Mouse (Mus musculus) c-Kit-positive CD71-positive TER-119-positive erythroid progenitor cells, embryonic 14.5 days (primary cell): ENCODE measurements around the gene Fbxl3.

Source experiments
- DNase-seq: peaks from one replicate; pipeline ENCODE4 v3.0.0-alpha.2; 2013; ENCODE audit warnings: low spot score

The Fbxl3 gene

DNA sequence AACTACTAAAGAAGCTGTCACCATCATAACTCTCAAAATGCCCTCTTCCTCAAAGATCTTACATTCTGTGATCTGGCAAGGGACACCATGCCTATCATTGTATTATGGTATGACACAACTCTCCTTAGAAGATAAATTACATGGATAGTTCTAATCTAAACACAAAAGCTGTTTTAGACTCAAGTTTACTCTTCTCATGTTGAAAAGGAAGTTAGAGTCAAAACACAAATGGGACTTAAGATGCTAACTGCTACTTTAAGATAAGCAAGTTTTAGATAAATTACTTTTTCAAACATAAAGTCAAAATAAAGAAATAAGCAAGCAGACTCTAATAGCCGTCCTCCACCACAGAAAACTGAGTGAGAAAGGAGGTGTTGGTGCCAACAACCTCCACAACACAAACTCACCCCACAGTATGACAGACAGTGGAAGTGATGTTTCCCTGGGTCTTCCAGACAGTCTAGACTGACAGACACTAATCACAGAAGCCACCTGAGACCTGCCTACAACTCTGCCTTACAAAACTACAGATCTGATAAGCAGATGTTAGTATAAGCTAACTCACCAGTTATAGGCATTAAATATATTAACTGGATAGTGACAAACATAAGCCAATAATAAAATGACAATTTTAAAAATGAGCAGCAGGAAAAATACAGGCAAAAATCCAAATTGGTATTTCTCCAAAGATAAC is 13.4 kb downstream of the Fbxl3 start:
- DNase-seq, result no peak

GRCm38 (mm10) chr14:103079209-103079977 is 20.0 kb downstream of the Fbxl3 start:
- DNase-seq, result no peak

DNA sequence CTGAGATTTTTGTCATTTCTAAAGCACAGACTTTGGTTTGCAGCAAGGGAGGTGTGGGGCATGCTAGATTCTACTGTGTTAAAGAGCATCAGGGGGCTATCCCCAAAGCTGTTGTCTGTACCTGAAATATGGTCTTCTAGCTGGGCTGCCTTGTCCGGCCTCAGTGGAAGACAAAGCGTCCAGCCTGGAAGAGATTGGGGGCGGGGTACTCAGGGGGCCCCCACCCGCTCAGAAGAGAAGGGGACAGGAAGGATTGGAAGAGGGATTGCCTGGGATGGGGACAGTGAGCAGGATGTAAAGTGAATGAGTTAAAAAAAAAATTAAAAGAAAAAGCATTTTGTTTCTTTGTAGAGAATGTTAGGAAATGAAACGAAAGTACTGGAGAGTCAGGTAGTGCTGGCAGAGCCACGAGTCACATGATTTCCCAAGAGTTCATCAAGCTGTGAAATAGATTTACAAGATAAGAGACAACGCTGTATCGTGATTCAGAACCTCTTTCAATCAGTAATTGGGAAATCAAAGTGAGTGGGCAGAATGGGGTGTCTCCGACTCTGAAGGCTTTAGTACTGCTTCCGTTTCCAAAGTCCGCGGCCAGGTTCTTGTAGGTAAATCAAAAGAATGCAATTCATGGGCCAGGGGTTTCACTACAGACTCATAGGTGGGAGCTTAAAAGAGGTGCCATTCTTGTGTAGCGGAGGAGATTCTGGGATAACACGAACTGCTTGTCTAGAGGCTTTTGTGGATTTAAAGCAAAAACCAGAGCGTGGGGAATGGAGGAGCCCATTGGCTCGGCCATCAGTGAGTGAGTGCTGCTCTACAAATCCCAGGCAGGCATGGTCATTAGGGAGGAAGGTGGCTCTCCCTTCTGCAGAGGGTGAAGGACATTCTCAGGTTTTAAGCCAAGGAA is 21.1 kb downstream of the Fbxl3 start:
- no peak for DNase-seq

GRCm38 (mm10) chr14:103077272-103078005 is 21.9 kb downstream of the Fbxl3 start:
- no peak for DNase-seq

DNA sequence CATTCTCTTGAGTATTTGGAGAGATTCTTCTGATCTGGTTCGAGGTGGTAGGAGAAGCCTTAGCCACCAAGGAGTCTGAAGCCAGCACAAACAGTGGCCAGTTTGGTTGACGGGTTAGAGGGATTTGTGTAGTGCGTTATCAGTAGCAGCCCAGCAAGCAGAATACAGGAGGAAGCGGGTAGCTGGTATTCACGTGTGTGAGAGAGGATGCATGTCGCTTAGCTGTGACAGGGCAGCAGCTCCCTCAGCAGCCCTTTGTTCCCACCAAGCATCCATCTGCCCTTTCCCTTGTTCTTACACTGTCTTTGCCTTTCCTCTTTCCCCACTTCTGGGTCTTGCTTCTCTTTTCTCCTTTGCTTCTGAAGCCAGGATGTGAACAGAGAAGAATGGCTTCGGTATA is 24.2 kb downstream of the Fbxl3 start:
- no peak for DNase-seq

DNA sequence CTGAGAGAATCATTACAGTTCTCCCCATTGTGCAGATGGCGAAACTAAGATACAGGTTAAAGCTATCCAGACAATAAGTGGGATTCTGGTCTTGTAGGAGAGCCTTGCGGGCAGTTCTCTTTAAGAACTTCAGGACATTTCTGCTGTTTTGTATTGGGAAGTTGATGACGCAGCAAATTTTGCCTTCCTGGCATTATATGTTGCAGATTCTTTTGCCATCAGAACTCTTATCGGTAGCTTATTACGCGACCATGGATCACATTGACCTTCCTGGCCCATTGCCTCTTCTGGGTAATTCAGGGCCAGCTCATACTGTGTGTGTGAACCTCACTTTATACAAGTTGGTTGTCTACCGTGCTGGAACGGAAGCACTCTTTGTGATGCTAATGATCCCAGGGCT is 25.5 kb downstream of the Fbxl3 start:
- no peak for DNase-seq

GRCm38 (mm10) chr14:103072731-103073130 is 26.6 kb downstream of the Fbxl3 start:
- DNase-seq, result no peak

DNA sequence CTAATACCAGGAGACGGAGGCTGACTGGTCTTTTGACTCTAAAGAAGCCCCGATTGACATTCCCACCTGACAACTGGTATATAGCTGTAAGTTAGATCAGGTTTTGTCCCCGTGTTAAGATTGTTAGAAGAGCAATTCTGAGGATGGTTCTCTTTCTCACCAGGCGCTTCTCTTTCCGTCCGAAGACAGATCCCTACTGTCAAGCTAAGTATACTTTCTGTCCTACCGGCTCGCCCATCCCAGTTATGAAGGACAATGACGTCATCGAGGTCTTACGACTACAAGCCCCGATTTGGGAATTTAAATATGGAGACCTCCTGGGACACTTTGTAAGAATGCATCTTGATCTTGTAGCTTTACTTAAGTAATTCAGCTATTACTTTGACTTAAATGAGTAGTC is 27.9 kb downstream of the Fbxl3 start:
- no peak for DNase-seq

DNA sequence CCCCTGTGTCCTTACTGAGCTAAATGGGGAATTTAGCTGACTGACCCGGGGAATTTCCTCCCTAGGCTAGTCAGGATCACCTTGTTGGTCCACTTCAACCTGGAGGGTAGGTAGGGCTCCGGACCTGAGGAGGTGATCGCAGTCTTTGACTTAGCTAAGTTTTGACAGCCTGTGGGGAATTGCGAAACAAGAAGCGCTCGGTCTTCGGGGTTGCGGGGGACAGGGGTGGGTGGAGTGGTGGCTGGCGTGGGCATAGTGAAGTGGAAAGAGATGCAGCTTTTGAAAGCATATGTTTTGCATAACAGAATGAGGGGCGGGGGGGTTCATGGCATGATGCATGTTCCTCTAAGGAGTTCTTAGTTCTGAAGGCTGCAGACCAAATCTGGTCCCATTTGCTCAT is 28.6 kb downstream of the Fbxl3 start:
- no peak for DNase-seq

DNA sequence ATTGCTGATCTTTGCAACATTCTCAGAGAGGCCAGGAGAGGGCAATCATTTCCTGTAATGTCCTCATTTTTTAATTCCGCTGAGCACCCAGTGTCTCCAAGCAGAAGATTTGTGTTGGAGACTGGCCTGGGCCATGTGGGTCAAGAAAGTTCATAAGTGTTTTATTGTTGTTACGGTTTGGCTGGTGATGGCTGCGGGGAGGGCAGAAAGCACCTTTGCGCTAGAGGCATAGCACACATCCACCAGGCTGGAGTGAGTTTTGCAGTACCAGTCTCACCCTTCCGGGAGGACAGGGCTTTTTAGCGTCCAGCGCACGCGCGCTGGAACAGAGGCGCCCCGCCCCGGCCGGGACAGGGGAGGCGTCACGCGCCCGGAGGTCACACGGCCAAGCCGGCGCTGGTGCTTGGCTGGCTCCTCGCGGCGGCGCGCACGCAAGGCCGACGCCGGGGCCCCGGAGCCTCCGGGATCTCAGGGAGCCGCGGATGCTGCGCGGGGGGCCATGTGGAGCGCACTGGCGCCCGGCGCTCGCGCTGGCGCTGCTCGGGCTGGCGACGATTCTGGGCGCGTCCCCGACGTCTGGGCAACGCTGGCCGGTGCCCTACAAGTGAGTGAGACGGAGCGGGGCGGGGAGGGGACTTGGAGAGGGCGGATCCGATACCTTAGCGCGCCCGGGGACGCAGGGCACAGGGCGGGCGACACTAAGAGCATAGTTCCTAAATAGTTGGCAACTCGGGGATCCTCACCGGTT is 29.3 kb downstream of the Fbxl3 start, which contains the start of gene Cln5:
Gene Cln5 (plus strand): TSS at position 353 of the 748 bp plus-strand sequence.
- DNase-seq, result peak; percentile 90

GRCm38 (mm10) chr14:103069465-103069863 is 29.9 kb downstream of the Fbxl3 start:
- no peak for DNase-seq

DNA sequence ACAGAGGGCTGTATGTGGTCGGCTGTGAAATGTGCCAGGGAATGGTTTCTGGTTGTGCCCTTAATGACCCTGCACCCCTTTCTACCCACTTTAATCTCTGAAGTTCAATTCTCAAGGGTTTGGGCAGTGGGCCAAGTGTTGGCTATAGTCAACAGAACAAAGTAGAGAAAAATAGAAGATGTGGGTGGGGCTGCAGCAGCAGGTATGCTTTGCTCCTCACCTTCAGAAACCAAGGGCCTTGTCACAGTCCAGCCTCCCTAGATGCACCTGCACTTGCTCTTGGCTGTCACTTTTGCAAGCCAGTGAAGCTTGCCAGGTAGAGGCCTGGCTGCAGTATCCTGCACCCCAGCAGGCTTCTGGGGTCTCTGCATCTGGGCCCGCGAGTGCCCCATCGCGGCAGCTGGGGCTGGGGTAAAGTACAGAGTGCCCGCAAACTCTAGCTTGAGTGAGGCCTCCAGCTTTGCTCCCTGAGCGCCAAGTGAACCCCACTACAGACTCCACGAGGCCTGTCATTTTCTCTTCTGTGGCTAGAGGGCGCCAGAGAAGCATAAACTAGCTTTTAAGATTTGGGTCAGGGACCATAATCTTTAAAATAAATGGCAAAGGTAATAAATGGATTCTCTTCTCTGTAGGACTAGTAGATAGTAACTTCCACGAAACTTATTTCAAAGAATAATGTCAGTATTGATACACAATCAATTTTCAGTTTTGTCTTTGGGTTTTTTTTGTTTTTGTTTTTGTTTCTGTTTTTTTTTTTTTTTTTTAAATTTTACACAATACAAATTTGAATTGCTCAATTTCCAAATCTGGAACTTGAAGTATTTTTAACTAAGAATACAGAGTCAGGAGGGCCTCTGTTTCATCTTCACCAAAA is 33.8 kb downstream of the Fbxl3 start:
- DNase-seq, result peak; percentile 74

DNA sequence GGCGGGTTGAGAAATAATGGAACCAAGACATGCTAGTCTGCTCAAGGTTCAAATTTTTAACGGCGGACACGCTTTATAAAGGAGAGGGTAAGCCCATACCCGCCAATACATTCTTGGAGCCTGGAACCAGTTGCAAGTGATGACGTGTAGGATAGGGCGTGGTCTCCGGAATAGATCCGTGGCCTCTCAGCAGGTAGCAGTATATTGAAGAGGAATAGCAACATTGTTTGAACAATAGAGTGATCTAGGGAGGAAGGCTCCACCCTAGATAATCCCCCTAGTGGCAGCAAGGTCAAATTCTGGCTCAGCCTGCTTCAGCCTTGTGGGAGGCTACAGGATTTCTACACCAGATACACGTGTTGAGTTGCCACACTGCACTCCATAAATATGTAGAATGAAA is 39.9 kb downstream of the Fbxl3 start:
- no peak for DNase-seq

DNA sequence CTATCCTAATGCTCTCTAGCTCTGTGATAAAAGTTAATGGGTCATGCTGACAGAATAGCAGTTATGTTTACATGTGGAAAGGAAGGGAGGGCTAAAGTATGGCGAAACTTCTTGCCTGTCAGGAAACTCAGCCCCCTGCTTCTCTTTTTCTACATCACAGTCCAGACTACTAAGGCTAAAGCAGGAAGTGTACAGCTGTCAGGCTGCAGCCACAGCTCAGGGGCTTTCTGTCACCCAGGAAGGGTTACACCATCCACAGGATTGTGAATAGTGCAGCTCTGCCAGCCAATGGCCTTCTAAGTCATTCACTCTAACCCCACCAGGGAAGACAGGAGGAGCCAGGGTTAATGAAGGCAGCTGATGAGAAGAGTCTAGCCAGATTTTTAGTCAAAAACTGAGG is 40.4 kb downstream of the Fbxl3 start:
- no peak for DNase-seq

DNA sequence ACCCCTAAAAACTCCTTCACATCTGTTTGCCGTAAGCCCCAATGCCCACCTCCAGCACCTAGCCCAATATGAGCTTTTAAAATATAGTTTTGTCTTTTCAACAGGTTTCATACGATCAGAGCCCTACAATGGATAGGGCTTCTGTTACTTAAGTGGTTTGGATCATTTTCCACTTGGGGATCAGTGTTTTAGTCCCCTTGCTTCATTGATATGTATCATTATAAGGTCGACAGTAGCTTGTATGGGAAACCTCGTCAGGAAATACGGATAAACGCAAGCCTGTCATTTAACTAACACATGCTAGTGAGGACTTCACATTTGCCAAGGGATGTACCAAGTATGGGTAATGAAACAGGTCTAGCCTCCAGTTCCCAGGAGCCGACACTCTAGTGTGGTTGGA is 42.8 kb downstream of the Fbxl3 start:
- DNase-seq, result no peak

GRCm38 (mm10) chr14:103054731-103055130 is 44.6 kb downstream of the Fbxl3 start:
- DNase-seq, result no peak

DNA sequence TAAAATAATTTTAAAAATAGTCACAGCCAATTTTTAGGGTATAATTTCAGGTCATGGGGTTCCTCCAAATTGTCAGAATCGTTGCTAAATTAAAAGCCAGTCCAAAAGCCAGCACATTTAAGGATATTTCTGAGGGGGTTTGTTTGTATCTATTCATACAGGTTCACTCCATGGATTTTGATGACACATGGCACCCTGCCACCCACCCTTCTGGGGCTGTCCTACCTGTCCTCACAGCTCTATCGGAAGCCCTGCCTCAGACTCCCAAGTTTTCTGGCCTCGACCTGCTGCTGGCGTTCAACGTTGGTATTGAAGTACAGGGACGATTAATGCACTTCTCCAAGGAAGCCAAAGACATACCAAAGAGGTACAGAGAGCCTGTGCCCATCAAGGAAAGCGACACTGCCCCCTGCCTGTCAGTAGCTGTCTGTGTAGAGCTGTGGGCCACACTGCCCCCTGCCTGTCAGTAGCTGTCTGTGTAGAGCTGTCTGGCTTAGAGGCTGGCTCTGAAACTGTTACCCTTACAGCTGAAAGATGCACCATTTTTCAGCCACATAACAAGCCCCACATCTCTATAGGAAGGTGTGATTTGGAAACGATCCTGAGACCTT is 48.1 kb downstream of the Fbxl3 start:
- peak; percentile 67 for DNase-seq

DNA sequence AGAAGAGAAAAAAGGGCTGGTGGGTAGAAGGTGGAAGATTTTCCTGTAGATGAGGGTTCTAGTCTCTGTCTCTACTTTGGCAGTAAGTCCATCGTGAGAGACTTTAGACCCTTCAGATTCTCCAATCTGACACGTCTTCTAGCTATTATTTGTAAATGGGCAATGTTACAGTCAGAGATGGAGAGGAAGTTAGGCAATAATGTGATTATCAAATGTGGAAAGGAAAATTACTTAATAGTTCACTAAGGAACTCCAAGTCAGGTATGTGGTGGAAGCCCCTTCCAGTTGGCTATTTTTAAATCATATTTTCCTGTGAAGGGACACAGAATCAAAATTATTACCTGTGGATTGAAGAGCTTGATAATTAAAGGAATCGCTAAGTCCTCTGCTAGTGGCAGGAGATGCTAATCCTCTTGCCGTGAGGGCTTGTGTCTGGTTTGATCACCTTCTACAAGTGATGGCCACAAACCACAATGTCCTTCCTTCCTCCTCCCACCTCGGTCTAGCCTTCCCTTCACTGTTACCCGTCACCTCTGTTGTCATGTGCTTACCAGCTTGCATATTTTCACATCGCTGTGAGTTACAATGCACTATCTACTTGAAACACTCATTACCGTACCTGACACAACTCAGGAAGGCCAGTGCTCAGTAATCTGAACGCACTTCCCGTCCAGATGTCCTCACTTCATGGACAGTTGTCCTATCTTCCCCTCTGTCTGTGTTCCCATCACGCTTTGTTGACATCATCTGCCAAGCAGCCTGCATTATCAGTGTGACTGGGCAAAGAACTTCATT is 50.9 kb downstream of the Fbxl3 start:
- no peak for DNase-seq

GRCm38 (mm10) chr14:103046677-103047076 is 52.7 kb downstream of the Fbxl3 start, which contains the start of gene Acod1:
Gene Acod1 (plus strand): TSS chr14:103046977.
- no peak for DNase-seq
